Mouse (Mus musculus): Measurements from ENCODE around the gene Kif1a. TPM values are rescaled to one million over a fixed set of nuclear protein-coding genes. Genes with fewer than 3 reads are reported as not detected.

The Kif1a gene
- polyA plus RNA-seq (2015; fragmentation: Nextera tagmentation; extraction: Ambion mirVana): 0.20 and 0.22 TPM in 2 replicates

- DNase-seq (ENCODE audit: low spot score): no peak
Measured at GRCm38 (mm10) chr1:93101571-93102061, at the start of gene Kif1a. Gene Kif1a, minus strand, starts transcription at chr1:93101951.

DNA sequence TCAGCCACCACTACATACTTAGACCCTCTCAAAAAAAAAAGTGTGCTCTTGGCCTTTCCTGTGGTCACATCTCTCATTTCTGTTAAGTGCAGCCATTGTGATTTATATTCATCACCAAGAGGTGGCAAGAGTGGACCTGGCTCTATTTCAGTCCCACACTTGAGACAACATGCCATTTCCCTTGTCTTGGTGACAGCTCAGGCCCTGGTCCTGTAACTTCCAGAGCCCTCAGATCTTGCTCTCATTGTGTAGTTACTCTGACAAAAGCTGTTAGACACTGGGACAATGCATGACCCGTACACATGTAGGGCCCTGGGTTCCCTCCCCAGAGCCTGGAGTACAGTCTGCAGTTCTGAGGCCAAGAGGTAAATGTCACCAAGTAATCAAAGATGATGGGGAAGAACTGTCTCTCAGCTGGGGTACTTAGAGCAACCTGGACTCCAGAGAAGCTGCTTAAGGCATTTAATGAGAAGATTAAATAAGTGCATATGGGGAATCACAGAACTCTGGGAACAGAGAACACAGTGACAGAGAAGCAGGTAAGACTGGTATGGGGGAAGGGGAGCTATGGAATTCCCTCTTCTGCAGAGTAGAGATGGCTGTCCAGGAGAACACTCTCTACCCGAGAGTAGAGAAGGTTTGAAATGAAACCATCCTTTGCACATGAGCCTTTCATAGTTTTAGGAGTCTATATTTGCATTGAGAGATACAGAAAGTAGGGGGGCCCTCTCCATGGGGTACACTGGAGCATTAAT, 49.3 kb upstream of the Kif1a start:
- no peak for DNase-seq (ENCODE audit: low spot score)

- no peak for DNase-seq (ENCODE audit: low spot score)
Measured at GRCm38 (mm10) chr1:93144176-93144575, 42.4 kb upstream of the Kif1a start.

DNA sequence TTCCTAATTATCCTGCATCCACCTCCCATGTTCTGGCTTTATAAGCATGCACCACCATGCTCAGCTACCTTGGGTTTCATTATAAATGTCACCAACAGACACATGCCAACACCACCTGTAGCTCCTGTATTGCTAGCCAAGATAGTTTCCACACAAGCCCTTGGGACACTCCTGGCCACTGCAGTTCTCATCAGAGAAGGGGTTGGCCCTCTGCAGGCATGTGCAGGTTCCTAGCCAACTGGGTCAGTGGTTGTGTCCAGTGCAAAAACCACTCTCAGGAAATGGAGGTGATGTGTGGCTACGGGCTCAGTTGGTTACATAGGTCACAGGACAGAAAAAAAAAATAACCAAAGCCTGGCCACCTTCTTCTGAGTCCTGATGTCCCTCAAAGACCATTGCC, 41.1 kb upstream of the Kif1a start:
- DNase-seq (ENCODE audit: low spot score): no peak

- DNase-seq (ENCODE audit: low spot score): no peak
Measured at GRCm38 (mm10) chr1:93139713-93140112, 38.0 kb upstream of the Kif1a start.

DNA sequence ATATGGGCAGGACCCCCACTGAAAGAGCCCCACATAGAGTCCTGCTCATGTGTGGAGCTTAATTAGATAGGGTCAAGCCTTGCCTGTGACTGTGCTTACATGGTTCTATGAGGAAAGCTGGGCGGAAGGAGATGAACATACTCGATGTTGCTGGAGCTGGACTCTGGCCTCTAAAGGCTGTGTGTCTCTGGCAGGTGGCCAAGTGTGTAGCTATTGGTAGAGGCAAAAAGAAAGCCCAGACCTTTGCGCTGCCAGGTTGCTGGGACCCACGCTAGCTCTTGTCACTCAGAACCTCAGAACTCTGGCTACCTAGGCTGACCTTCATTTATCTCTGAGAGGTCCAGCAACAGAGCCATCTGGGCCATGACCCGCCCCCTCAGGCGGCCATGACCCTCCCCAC, 36.8 kb upstream of the Kif1a start:
- no peak for DNase-seq (ENCODE audit: low spot score)

GRCm38 (mm10) chr1:93135036-93135526, 33.3 kb upstream of the Kif1a start, which contains the start of gene Agxt:
Gene Agxt, plus strand, starts transcription at chr1:93135240.
- DNase-seq (ENCODE audit: low spot score): no peak

DNA sequence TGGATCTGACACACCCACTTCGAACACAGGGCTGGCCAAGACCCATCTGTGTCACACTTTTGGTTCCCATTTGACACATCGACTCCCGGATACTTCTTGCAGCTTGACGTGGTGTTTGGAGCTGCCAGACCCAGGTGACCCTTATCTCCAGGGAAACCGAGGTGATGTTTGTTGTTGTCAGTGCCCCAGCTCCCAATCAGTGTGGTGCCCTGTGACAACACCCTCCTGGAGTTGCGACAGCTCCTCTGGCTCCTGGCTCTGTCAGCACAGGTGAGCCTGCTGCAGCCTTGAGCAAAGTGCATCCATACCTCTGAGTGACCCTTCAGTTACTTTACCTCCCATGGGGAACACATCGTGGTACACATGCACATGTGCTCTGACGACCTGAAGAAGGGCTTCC, 30.9 kb upstream of the Kif1a start:
- no peak for DNase-seq (ENCODE audit: low spot score)

- DNase-seq (ENCODE audit: low spot score): no peak
Measured at GRCm38 (mm10) chr1:93130242-93130983, 28.7 kb upstream of the Kif1a start.

DNA sequence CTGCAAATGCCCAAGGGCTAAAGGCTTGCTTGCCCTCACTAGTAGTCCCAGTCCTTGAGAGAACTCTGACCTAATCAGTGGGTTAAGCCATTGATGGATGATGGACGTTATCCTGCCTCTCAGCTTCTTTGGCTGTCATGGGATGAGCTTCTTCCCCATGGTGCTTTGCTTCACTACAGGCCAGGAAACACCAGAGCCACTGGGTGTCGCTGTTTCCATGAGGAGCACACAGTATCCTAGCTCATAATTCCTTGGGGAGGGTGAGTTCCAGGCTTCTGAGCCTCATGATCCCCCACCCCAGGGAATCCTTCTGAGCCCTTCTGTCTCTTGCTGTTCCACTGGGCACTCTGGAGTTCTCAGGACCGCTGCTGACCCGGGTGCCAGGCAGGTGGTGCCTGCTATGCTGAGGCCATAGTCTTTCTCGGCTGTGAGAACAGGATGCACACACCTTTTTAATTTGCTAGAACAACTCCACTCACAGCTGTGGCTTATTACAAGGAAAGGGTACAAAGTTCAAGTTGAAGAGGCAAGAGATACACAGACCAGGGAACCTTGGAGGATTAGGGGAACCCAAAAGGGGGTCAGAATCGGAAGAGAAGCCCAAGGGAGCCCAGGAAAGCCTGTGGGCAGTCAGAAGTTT, 27.1 kb upstream of the Kif1a start:
- no peak for DNase-seq (ENCODE audit: low spot score)

- DNase-seq (ENCODE audit: low spot score): no peak
Measured at GRCm38 (mm10) chr1:93128209-93128608, 26.5 kb upstream of the Kif1a start.

- no peak for DNase-seq (ENCODE audit: low spot score)
Measured at GRCm38 (mm10) chr1:93125256-93125655, 23.5 kb upstream of the Kif1a start.

DNA sequence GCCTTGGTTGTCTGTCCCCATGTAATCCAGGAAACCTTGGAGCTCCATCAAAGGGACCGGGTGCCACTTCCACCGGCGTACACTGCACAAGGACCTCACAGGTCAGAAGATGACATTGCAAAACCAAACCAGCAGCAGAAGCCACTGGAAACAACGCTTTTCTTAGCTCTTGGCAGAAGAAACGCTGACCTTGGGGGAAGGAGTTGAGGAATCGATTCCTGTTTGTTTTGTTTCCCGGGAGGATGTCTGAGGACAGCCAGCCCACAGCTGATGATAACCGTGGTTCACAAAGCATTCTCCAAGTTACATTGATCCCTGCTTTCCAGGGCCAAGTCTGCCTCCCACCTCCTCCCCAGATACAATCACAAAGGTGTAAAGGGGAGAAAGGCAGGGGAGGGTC, 22.3 kb upstream of the Kif1a start:
- no peak for DNase-seq (ENCODE audit: low spot score)

DNA sequence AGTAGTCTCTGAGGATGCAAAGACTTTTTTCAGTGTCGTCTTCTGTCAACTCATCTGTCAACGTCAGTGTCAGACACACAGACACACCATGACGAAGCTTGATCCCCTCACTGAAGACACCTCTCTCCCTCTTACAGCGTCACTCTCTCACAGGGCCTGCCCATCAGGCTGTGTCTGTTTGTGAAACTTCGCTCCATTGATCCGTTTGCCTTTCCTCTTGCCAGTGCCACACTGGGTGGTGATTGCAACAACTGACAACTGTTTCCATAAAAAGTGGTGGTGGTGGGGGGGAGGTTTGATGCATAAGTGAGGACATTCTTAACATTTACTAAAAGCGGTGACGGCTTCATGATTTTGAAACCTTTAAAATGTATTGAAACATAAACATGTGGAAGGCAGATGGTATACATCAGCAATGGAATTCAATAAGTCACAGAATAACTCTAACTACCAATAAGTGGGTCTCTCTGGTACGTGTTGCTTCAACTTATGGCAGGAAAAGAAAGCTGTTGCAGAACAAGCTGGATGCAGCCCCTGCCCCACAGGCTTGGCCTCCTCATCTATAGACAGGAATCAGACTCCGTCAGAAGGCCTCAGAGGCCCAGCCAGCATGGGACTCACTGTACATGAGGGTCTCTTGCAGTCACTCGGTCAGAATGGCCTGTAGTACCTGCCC, 21.6 kb upstream of the Kif1a start:
- DNase-seq (ENCODE audit: low spot score): no peak

GRCm38 (mm10) chr1:93118816-93119215, 17.1 kb upstream of the Kif1a start:
- DNase-seq (ENCODE audit: low spot score): no peak

- no peak for DNase-seq (ENCODE audit: low spot score)
Measured at GRCm38 (mm10) chr1:93115471-93115870, 13.7 kb upstream of the Kif1a start.

DNA sequence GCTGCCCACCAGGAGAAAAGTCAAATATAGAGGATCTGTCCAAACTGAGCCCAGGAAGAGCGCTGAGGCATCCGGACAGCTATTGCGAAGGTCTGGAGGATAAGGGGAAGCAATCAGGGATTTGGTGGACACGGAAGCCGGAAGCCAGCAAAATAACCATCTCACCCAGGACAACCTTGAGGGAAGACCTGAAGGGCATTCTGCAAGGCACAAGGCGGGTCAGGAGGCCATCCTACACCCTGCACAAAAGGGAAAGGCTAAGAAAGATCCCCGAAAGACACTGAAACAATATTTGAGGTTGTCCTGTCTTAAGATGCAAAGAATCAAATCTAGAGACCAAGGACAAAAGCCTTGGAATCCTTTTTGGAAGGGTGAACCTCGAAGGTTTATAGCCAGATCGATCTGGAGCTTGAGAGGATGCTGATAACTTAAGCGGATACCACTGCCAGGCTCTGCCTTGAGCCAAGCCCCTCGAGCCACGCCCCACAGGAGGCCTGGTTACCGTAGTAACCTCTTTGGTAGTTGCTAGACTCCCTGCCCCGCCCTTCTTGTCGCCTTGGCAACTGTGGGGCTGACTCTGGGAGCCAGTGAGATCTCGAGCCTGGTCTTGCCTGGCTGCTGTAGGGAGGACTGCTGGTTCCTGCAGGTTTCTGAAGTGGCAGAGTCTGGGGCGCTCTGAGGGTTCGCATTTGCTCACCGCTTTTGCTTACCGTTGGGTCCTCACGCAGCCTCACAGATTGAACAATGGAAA, 13.1 kb upstream of the Kif1a start:
- DNase-seq (ENCODE audit: low spot score): peak; percentile 69

GRCm38 (mm10) chr1:93102700-93103099, 949 bp upstream of the Kif1a start:
- DNase-seq (ENCODE audit: low spot score): no peak

DNA sequence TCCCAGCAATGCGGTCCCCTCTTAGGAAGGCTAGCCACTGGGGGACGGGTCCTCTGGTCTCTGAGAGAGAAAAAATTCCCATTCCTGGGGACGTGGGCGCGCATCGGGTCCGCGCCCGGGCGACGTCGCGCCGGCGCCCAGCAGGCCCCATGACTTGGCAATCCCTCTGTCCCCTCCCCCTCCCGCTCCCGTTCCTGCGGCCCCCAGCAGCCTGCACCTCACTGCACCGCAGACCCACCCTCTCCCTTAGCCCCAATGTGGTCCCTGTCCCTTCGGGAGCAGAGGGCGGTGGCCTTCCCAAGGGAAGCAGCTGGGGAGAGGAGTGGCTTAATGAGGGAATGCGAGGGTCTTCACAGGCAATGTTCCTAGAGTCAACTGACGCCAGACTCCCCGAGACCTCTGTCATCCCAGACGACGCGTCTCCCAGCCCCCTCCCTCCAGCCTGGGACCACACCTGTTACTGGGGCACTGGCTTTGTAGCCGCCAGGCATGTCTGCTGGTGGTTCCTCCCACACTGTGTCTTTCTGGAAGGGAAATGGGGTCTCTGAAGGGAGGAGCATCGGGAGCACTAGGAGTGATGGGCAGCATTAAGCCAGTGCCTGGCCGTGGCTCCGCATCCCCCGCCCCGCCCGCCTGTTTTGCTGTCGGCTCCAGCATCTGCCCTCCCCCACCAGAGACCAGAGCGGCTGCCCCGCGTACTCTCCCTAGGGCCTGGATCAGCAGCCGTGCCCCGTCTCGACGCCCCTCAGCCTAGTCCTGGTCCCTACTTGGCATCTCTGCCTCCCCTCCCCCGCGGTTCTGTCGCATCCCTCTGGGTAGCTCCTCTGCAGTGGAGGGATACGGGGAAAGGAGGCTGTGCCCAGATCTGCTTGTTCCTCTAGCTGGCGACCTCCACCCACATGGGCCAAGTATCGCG, 917 bp downstream of the Kif1a start:
- no peak for DNase-seq (ENCODE audit: low spot score)

DNA sequence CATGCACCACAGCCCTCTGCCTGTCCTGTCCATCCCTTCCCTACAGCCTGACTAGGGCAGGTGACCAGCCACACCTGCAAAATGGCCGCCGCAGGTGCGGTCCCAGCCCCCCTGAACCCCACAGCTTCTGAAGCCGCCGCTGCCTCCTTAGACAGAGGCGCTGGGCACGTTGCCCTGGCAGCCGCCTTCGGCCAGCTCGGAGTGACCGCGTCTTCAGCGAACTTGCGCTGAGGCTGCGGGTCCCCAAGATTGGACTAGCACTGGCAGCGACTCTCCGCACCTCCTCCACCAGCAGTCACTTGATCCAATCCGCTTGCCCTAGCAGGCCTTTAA, 1.5 kb downstream of the Kif1a start:
- no peak for DNase-seq (ENCODE audit: low spot score)
